Mouse (Mus musculus): Measurements from ENCODE around the gene Dleu7. TPM values are rescaled to one million over a fixed set of nuclear protein-coding genes. Genes with fewer than 3 reads are reported as not detected.
A peak's percentile ranks its signal among the peaks of the same experiment; 100 is the strongest.

Gene Dleu7
- 0.65 TPM in 1 of 2 replicates, not detected in the other for total RNA-seq (2014; rRNA removed; ENCODE audit: low replicate concordance)
- polyA plus RNA-seq (2015; fragmentation: Nextera tagmentation; extraction: Ambion mirVana): 0.16 and 0.23 TPM in 2 replicates

DNA sequence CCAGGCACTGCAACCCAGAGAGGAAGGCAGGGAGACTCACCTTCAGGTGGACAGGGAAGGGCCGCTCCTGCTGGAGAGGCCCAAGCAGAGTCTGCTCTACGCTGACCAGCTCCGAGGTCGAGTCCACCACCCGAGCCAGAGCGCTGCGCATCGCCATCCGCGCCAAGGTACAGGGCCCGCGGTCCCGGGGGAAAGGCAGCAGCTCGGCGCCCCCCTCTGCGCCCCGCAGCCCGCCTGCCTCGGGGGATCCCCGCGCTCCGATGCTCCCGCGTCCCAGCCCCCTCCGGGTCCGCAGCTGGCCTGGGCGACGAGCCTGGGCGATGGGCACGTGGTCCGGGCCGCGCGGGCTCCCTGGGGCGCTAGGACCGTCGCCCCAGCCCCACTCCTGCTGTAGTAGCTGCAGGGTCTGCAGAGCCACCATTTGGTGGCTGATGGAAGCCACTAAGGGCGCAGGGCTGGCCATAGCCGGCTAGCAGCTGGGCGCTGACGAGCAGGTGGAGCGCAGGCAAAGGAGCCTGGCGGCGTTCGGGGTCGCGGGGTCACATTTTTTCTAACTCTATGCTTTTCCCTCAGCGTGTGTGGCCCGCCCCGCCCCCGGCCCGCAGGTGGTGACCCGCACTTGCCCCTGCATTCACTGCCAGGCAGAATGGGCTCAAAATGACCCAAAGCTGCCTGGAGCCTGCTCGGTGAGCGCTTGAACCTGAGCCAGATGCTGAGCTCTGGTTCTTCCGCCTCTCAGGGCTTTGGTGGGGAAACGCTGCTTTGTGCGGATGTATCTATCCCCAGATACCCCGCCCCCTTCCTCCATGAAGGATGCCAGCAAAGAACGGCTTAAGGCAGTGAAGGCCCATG, at the start of gene Dleu7, which contains the start of gene Rnaseh2b:
Gene Dleu7, minus strand, starts transcription at position 560 of the 852 bp plus-strand sequence.
Gene Rnaseh2b, plus strand, starts transcription at position 102 of the 852 bp plus-strand sequence.
- Histone ChIP-seq H3K36me3 (replicated peaks; ENCODE audit: control insufficient read depth, insufficient read depth, low read length) (no peaks in the 10 kb centered on the region), H3K4me1 (ENCODE audit: control insufficient read depth, insufficient read depth) (peaks cover 9% of the 10 kb centered on the region), H3K4me3 (ENCODE audit: low read depth, low read length) (peak within 1 kb of the TSS; percentile 51), H3K9me3 (replicated peaks; ENCODE audit: control insufficient read depth, low read length) (no peaks in the 10 kb centered on the region), H3K27me3 (ENCODE audit: control insufficient read depth, insufficient read depth, low read length) (no peaks in the 10 kb centered on the region), H3K27ac (ENCODE audit: low read depth) (no peak within 1 kb of the TSS), H3K9ac (replicated peaks; ENCODE audit: low read depth, low read length) (peak within 1 kb of the TSS; percentile 50), H3K4me2 (ENCODE audit: low read depth, low read length) (peak within 1 kb of the TSS; percentile 97)
- peak; percentile 49 for ATAC-seq (ENCODE audit: insufficient read depth, low read depth)
- no peak for TF ChIP-seq EP300 (IDR thresholded peaks at IDR 0.05; ENCODE audit: low read depth)
- no peak for TF ChIP-seq CTCF (IDR thresholded peaks at IDR 0.05; ENCODE audit: low read depth)
- DNase-seq (ENCODE audit: low spot score): no peak
- 2% methylated on average over 53 of the region's 60 CpGs for WGBS

DNA sequence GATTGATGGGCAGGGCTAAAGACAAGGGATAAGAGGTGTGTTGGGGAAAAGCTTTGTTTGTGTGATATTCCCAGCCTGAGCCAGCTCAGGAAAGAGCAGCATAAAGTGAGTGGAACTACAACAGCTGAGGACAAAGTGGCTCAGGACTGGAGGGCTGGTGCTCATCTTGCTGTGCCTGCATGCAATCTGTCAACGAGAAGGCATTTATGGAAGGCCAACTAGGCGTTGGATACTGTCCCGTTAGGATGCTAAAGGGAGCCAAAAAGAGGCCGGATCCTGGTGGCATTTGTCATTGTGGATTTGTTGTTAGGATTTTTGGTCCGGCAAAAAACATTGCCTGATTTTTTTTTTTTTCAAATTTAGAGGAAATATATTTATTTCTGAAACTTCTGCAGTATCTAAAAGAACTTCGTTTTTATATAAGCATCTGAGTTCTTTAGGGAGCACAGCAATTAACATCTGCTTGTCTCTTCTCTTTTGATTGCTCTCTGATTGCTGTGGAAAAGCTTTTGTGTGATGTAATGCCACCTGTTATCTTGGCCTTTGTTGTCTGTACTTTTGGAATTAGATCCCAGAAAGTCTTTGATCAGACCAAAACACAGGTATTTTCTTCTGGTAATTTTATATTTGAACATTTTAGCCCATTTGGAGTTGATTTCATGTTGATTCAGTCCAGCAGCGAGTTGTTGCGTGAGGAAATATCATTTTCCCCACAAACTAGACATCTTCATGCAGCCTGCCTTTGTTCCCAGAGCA, 49.2 kb upstream of the Dleu7 start:
- Histone ChIP-seq H3K9me3 (replicated peaks; ENCODE audit: control insufficient read depth, low read length) (no peaks in the 10 kb centered on the region), H3K27me3 (ENCODE audit: control insufficient read depth, insufficient read depth, low read length) (no peaks in the 10 kb centered on the region), H3K27ac (ENCODE audit: low read depth) (peak overlapping the region; percentile 68), H3K4me3 (ENCODE audit: low read depth, low read length) (no peak overlapping the region), H3K36me3 (replicated peaks; ENCODE audit: control insufficient read depth, insufficient read depth, low read length) (no peaks in the 10 kb centered on the region), H3K4me1 (ENCODE audit: control insufficient read depth, insufficient read depth) (peaks cover 22% of the 10 kb centered on the region), H3K9ac (replicated peaks; ENCODE audit: low read depth, low read length) (no peak overlapping the region; the same call in 1 of the 2 replicates), H3K4me2 (ENCODE audit: low read depth, low read length) (peak overlapping the region; percentile 5; the same call in 1 of the 2 replicates)
- ATAC-seq (ENCODE audit: insufficient read depth, low read depth): no peak
- no peak for DNase-seq (ENCODE audit: low spot score)
- WGBS: 39% methylated on average over 8 of the region's 8 CpGs
- TF ChIP-seq EP300 (IDR thresholded peaks at IDR 0.05; ENCODE audit: low read depth) (no peak), CTCF (IDR thresholded peaks at IDR 0.05; ENCODE audit: low read depth) (no peak)

DNA sequence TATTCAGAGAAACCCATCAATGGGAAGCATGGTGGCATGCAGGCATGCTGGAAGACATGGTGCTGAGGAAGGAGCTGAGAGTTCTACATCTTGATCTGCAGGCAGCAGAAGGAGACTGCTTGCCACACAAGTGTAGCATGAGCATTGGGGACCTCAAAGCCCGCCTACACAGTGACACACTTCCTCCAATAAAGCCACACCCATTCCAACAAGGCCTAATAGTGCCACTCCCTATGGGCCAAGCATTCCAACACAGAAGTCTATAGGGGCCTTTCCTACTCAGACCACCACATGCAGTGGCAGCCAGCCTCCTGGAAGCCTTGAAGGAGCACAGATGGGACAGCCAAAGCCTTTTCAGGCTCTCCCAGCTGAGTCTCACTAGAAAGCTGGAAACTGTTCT, 46.3 kb upstream of the Dleu7 start:
- DNase-seq (ENCODE audit: low spot score) (no peak), ATAC-seq (ENCODE audit: insufficient read depth, low read depth) (0 out of 2 replicates have a peak, but pooled peaks have one; percentile 24)
- 72% methylated on average over 1 of the region's 1 CpGs for WGBS
- peak overlapping the region; percentile 56 for H3K27ac ChIP-seq (ENCODE audit: low read depth)
- TF ChIP-seq EP300 (IDR thresholded peaks at IDR 0.05; ENCODE audit: low read depth) (no peak), CTCF (IDR thresholded peaks at IDR 0.05; ENCODE audit: low read depth) (no peak)
- no peaks in the 10 kb centered on the region for H3K36me3 ChIP-seq (replicated peaks; ENCODE audit: control insufficient read depth, insufficient read depth, low read length)
- H3K9me3 ChIP-seq (replicated peaks; ENCODE audit: control insufficient read depth, low read length): no peaks in the 10 kb centered on the region
- H3K9ac ChIP-seq (replicated peaks; ENCODE audit: low read depth, low read length): no peak overlapping the region
- H3K4me2 ChIP-seq (ENCODE audit: low read depth, low read length): no peak overlapping the region
- peaks cover 22% of the 10 kb centered on the region for H3K4me1 ChIP-seq (ENCODE audit: control insufficient read depth, insufficient read depth)
- no peak overlapping the region for H3K4me3 ChIP-seq (ENCODE audit: low read depth, low read length)
- no peaks in the 10 kb centered on the region for H3K27me3 ChIP-seq (ENCODE audit: control insufficient read depth, insufficient read depth, low read length)

DNA sequence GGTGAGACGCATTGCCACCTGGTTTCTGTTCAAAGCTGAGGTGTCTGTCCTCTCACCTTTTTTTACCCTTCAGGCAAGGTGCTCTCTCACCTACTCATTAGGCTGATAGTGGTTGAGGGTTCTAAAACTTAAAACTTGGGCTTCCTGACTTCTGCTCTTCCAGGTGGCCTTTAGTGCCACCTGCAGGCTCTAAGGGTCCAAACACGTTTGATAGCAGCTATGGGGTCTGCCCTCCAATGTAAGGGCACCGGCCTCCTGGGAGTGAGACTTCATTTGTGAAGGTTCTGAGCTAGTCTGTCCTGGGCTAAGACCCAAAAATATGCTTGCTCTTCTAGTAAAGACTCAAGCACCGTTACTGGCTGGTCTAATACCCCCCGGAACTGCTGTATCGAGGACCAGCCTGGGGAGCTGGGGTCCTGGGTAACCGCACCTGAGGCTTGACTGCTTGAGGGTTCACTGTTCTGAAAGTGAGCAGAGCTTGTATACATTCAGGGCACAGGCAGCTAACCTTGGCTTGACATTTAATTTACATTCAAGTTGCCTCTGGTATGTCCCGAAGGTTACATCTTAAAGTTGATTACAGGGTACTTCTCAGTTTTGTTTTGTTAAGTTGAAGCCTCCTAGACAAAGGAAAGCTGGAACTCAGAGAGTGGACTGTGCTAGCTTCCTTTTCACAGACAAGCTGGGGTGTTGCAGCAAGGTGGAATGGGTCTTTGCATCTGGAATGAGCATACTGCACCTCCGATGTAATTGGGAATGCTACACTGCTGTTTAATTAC, 41.3 kb upstream of the Dleu7 start:
- no peak for DNase-seq (ENCODE audit: low spot score)
- Histone ChIP-seq H3K27ac (ENCODE audit: low read depth) (no peak overlapping the region), H3K9ac (replicated peaks; ENCODE audit: low read depth, low read length) (no peak overlapping the region), H3K4me2 (ENCODE audit: low read depth, low read length) (no peak overlapping the region), H3K36me3 (replicated peaks; ENCODE audit: control insufficient read depth, insufficient read depth, low read length) (no peaks in the 10 kb centered on the region), H3K27me3 (ENCODE audit: control insufficient read depth, insufficient read depth, low read length) (no peaks in the 10 kb centered on the region), H3K4me1 (ENCODE audit: control insufficient read depth, insufficient read depth) (peaks cover 14% of the 10 kb centered on the region; the same call in 1 of the 2 replicates), H3K9me3 (replicated peaks; ENCODE audit: control insufficient read depth, low read length) (no peaks in the 10 kb centered on the region), H3K4me3 (ENCODE audit: low read depth, low read length) (no peak overlapping the region)
- peak; percentile 48 for TF ChIP-seq CTCF (IDR thresholded peaks at IDR 0.05; ENCODE audit: low read depth)
- TF ChIP-seq EP300 (IDR thresholded peaks at IDR 0.05; ENCODE audit: low read depth): no peak
- 75% methylated on average over 9 of the region's 9 CpGs for WGBS
- ATAC-seq (ENCODE audit: insufficient read depth, low read depth): no peak
